Mouse (Mus musculus) heart, adult 8-10 months (tissue): ENCODE data around the gene Gna11. TPM values are rescaled to one million over a fixed set of nuclear protein-coding genes. Genes with fewer than 3 reads are reported as not detected.

Source experiments
- DNase-seq: peaks from one replicate; pipeline ENCODE4 v3.0.0; 2022; ENCODE audit warnings: low spot score
- microRNA-seq: library from miRNA; unstranded; fragments of <30 nt; microRNA quantifications from one replicate; pipeline ENCODE4 v1.2.0, GENCODE M21; 2022
- total RNA-seq, 4 experiments: library from RNA; stranded (reverse); gene quantifications; 2 replicates each; pipeline ENCODE4 v1.2.4; 2022

Gna11 gene
- total RNA-seq, 4 experiments from 2014 or later: 47.7 to 54.1 (median 50.9) TPM

DNA sequence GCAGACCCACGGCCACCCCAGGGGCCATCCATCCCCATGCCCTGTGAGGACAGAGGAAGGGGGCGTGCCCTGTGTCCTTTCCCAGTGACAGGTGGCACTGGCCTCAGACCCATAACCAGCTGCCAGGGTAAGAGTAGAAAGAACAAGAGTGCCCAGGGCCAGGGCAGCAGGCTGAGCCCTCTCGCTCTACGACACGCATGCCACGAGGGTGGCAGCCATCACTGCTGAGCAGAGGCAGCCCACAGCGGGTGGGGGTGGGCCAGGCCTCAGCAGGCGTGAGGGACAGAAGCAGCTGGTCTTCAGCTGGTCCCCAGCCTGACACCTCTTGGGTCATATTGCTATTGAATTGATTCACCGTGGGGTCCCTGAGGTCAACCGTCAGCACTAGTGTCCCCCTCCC, 58.5 kb downstream of the Gna11 start:
- DNase-seq: no peak

DNA sequence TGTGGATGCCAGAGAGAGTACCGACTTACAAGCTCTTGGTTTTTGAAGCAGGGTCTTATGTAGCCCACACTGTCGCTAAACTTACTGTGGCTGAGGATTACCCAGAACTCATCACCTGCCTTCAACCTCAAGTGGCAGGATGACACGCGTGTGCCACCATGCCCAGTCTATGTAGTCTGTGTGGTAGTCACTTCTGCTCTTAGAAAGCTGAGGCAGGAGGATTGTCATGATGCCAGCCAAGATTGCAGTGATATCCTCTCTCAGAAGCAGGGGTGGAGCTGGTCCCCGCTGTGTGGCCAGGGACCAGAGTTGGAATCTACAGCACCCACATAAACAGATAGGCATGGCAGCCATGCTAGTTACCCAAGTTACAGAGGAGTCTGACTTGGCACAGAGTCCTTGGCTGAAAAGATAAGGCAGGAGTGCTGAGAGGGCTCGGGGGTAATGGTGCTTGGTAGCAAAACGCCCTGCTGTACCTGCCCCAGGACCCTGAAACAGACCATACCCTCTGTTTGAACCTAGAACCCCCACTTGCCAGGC, 59.4 kb downstream of the Gna11 start:
- DNase-seq: no peak

DNA sequence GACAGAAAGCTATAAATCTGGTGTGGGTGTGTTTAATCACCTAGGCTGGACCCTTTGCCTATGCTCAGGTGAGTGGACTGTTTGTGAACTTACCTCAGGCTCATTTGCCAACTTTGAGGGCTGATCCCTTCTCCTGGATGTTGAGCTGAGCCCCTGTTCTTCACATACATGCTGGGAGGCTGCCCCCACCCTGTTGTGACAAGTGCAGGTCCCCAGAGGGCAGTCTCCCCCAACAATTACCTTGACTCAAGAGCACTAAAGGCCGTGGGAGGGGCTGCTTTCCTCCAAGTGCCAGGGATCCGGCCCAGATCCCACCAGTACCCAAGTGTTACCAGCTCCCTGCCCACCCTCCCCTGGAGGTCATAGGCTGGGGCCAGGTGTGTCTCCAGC, 59.9 kb downstream of the Gna11 start:
- DNase-seq: no peak

DNA sequence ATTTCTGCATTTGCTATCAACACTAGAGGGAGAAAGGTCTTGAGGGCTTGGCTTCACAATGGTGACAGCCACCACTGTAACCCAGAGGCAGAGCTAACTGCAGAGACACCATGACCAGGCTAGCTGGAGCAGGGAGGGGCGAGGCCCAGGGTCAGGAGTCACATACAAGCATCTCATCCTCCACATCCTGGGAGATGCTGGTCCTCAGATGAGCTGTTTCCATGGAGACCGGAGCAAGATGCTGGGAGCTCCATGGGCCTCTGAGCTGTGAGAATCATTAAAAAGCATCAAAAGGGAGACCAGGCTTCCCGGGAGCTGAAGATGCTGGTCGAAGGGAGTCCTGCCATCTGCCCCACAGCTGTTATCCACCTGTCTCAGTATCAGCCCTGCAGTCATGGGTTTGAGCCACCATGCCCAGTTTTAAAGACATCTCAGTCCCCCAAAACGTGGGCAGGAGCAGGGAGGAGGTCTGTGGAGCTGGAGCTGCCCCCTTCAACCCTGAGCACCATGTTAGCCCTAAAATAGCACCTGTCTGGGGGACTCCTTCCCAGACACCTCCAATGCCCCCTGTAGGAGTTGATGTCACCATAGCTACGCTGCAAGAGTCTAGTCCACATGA, 60.4 kb downstream of the Gna11 start:
- DNase-seq: no peak

DNA sequence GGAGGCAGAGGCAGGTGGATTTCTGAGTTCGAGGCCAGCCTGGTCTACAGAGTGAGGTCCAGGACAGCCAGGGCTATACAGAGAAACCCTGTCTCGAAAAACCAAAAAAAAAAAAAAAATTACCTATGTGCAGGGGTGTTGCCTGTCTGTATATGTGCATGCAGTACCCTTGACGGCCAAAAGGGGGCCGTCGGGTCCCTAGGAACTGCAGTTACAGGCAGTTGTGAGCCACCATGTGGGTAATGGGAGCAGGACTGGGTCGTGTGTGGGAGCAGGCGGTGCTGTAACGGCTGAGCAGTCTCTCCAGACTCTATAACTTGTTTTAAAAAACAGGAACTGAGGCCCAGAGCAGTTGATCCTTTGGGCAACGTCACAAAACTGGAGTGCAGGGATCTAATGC, 61.0 kb downstream of the Gna11 start:
- no peak for DNase-seq

DNA sequence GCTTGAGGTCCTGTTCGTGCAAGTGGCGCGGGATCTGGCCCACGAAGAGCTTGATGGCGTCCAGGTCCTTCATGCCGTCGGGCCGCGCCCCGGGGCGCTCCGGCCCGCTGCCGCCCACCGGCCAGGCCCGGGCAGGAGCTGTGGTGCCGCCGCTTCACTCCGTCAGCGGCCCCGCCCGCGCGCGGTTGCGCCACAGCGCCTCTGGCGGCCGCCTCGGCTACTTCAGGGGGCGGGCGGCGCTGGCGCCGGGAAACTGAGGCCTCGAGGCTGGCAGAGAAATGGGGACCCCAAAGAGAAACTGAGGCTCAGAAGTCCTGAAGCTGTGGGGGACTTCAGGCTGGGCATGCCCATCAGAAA, 62.5 kb downstream of the Gna11 start, which contains the start of gene Celf5:
TSS of gene Celf5 (minus strand) at position 177 of the 357 bp plus-strand sequence.
- DNase-seq: no peak

DNA sequence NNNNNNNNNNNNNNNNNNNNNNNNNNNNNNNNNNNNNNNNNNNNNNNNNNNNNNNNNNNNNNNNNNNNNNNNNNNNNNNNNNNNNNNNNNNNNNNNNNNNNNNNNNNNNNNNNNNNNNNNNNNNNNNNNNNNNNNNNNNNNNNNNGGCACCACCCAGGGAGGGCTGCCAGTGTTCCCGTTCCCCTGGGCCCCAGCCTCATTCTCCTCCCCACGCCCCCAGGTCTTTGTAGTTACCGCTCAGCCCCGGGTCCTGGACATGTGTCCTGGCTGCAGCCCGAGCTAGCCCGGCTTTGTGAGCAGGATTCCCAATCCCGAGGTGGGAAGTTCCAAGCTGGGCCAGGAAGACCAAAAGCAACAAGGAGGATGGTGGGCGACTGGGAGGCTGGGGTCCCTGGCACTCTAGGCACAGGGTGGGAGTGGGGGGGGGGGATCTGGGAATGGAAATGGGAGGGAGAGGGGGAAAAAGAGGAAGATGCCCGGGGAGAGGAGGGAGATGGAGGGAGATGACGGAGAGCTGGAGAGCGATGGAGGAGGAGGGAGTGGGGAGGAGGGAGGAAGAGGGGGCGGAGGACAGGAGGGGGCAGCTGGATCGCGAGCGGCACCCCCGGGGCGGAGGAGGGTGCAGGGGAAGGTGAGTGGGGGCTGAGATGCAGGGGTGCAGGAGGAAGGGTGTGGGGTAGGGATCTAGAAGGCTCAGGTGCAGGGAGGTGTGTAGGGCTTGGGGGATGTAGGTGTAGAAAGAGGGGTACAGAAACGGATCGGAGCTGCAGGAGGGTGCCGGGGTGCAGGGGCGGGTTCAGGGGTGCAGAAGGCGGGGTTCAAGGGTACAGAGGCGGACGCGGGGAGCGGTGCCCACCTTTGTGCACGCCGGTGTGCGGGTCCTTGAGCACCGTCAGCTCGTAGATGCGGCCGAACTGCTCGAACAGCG, 63.1 kb downstream of the Gna11 start:
- DNase-seq: no peak

Small RNA genes within 50 kb of the gene (microRNA-seq; reads per million reads assigned to microRNA genes)
- gene Gm25595: not detected

Other genes with a start within 250 kb of the Gna11 start
- 10 to 100 TPM; 14.4 to 19.2 (median 16.3) TPM for gene Cactin, start 224.1 kb downstream of the Gna11 start, total RNA-seq
- 1 to 10 TPM; 2.7 to 5.4 (median 3.5) TPM for gene Tbxa2r, start 216.5 kb downstream of the Gna11 start, total RNA-seq
- gene Gipc3, start 201.9 kb downstream of the Gna11 start, total RNA-seq: 1 to 10 TPM; 4.1 to 6.6 (median 5.2) TPM
- 10 to 100 TPM; 52.4 to 61.2 (median 57.1) TPM for gene Hmg20b, start 194.7 kb downstream of the Gna11 start, total RNA-seq
- gene Mfsd12, start 187.7 kb downstream of the Gna11 start, total RNA-seq: 10 to 100 TPM in 1 of 4 experiments, 1 to 10 TPM in 3; 9.2 to 11.4 (median 9.8) TPM
- under 1 TPM in 2 of 4 experiments, not detected in 2; 0.29 to 0.66 TPM for gene 4930404N11Rik, start 179.4 kb downstream of the Gna11 start, total RNA-seq
- 10 to 100 TPM; 25.9 to 39.0 (median 32.2) TPM for gene Fzr1, start 166.7 kb downstream of the Gna11 start, total RNA-seq
- gene Dohh, start 160.8 kb downstream of the Gna11 start, total RNA-seq: 10 to 100 TPM; 49.1 to 55.0 (median 53.8) TPM
- 1 to 10 TPM in 2 of 4 experiments, under 1 TPM in 2; 0.73 to 1.3 (median 1.0) TPM for gene Gm48551, start 160.7 kb downstream of the Gna11 start, total RNA-seq
- under 1 TPM in 2 of 4 experiments, not detected in 2; 0.50 to 0.72 TPM for gene Gm48552, start 156.2 kb downstream of the Gna11 start, total RNA-seq
- gene Smim24, start 152.1 kb downstream of the Gna11 start, total RNA-seq: 1 to 10 TPM; 1.4 to 2.4 (median 1.9) TPM
- 100 to 1,000 TPM; 100 to 132 (median 108) TPM for gene Nfic, start 89.6 kb downstream of the Gna11 start, total RNA-seq
- under 1 TPM in 2 of 4 experiments, not detected in 2; 0.12 to 0.29 TPM for gene Celf5, start 62.5 kb downstream of the Gna11 start, total RNA-seq
- gene Ncln, start 48.8 kb downstream of the Gna11 start, total RNA-seq: 10 to 100 TPM; 48.7 to 72.7 (median 66.7) TPM
- 1 to 10 TPM in 2 of 4 experiments, under 1 TPM in 2; 0.88 to 1.4 (median 1.0) TPM for gene S1pr4, start 45.1 kb downstream of the Gna11 start, total RNA-seq
- under 1 TPM; 0.37 to 0.78 (median 0.54) TPM for gene Gna15, start 21.0 kb downstream of the Gna11 start, total RNA-seq
- gene Aes, start 14.3 kb upstream of the Gna11 start, total RNA-seq: 1,000 to 10,000 TPM; 1,133 to 1,192 (median 1,173) TPM
- 10 to 100 TPM in 2 of 4 experiments, 1 to 10 TPM in 2; 5.4 to 12.1 (median 9.1) TPM for gene Tle2, start 29.4 kb upstream of the Gna11 start, total RNA-seq
- gene Tle6, start 55.9 kb upstream of the Gna11 start, total RNA-seq: 10 to 100 TPM in 1 of 4 experiments, 1 to 10 TPM in 3; 6.8 to 12.7 (median 9.3) TPM
- gene BC025920, start 61.1 kb upstream of the Gna11 start, total RNA-seq: 1 to 10 TPM; 2.3 to 4.4 (median 3.0) TPM
- gene Sirt6, start 82.6 kb upstream of the Gna11 start, total RNA-seq: 1 to 10 TPM; 6.8 to 8.4 (median 7.3) TPM
- 10 to 100 TPM in 1 of 4 experiments, 1 to 10 TPM in 3; 7.3 to 12.4 (median 8.5) TPM for gene Ankrd24, start 83.3 kb upstream of the Gna11 start, total RNA-seq
- gene Gm10778, start 103.9 kb upstream of the Gna11 start, total RNA-seq: 1 to 10 TPM; 1.8 to 2.2 (median 2.1) TPM
- 1 to 10 TPM; 3.7 to 5.7 (median 5.1) TPM for gene Zfp433, start 159.6 kb upstream of the Gna11 start, total RNA-seq
- gene Gm3055, start 226.0 kb upstream of the Gna11 start, total RNA-seq: 1 to 10 TPM; 1.4 to 4.2 (median 2.5) TPM